Mouse (Mus musculus) hindbrain, embryonic 11.5 days (tissue): ENCODE data around the gene Daglb. TPM values are rescaled to one million over a fixed set of nuclear protein-coding genes. Genes with fewer than 3 reads are reported as not detected.

ENCODE experiments used
- ATAC-seq: fragments of 200-750 bp; cut with Nextera tagmentation; 2 replicates; pipeline ENCODE4 v1.8.0; 2017; ENCODE audit warnings: mild to moderate bottlenecking, moderate TSS enrichment, moderate library complexity; ENCODE audit not compliant: low FRiP score
- DNase-seq: peaks from one replicate; pipeline ENCODE4 v3.0.0-alpha.2; 2015; ENCODE audit warnings: low spot score
- H3K27ac ChIP-seq: fragments of 300-500 bp; sonication (generic); 2 replicates; pipeline ENCODE4 v1.5.1; 2014; ENCODE audit warnings: mild to moderate bottlenecking, low read depth, low read length
- H3K27me3 ChIP-seq: fragments of 300-500 bp; sonication (generic); 2 replicates; pipeline ENCODE4 v1.6.1; 2014; ENCODE audit warnings: mild to moderate bottlenecking, low read length, moderate library complexity, mixed read lengths; ENCODE audit not compliant: control insufficient read depth, insufficient read depth
- H3K36me3 ChIP-seq: fragments of 300-500 bp; sonication (generic); 2 replicates; pipeline ENCODE4 v1.6.1; 2014; ENCODE audit warnings: mild to moderate bottlenecking, low read length, moderate library complexity, mixed read lengths; ENCODE audit not compliant: control insufficient read depth, insufficient read depth
- H3K4me1 ChIP-seq: fragments of 300-500 bp; sonication (generic); replicated peaks from 2 replicates; pipeline ENCODE4 v1.6.1; 2014; ENCODE audit warnings: low read length, mixed read lengths; ENCODE audit not compliant: control insufficient read depth, insufficient read depth
- H3K4me2 ChIP-seq: fragments of 300-500 bp; sonication (generic); replicated peaks from 2 replicates; pipeline ENCODE4 v1.6.1; 2014; ENCODE audit warnings: mild to moderate bottlenecking, low read depth, low read length
- H3K4me3 ChIP-seq: fragments of 300-500 bp; sonication (generic); 2 replicates; pipeline ENCODE4 v1.5.1; 2014; ENCODE audit warnings: low read depth, low read length
- H3K9ac ChIP-seq: fragments of 300-500 bp; sonication (generic); 2 replicates; pipeline ENCODE4 v1.6.1; 2014; ENCODE audit warnings: low read depth, low read length
- H3K9me3 ChIP-seq: fragments of 300-500 bp; sonication (generic); 2 replicates; pipeline ENCODE4 v1.6.1; 2016; ENCODE audit warnings: low read length; ENCODE audit not compliant: control insufficient read depth
- WGBS: fragments of 180-500 bp; shearing (Covaris S2); extraction: QIAGEN DNeasy Blood & Tissue Kit; methylation state at CpG from one replicate; pipeline ENCODE4 v1.1.7; 2014; 5-methylcytosine and 5-hydroxymethylcytosine counted together
- polyA plus RNA-seq: library from polyadenylated mRNA; unstranded; fragments of >200 nt; fragmentation: Nextera tagmentation; extraction: Ambion mirVana; gene quantifications from 2 replicates; pipeline ENCODE4 v1.2.1, GENCODE M21; 2014

The Daglb gene
- polyA plus RNA-seq, 1 experiment from 2014 or later = 12.2 TPM

GRCm38 (mm10) chr5:143475153-143475844, 10.9 kb downstream of the Daglb start:
- no peaks in the 10 kb centered on the region for H3K9me3 ChIP-seq
- H3K9ac ChIP-seq = no peak overlapping the region
- no peak overlapping the region for H3K4me2 ChIP-seq
- no peaks in the 10 kb centered on the region for H3K4me1 ChIP-seq
- no peak for DNase-seq
- no peak overlapping the region for H3K27ac ChIP-seq
- ATAC-seq = no peak
- no peak overlapping the region for H3K4me3 ChIP-seq
- 94% methylated on average over 20 of the region's 20 CpGs for WGBS
- H3K27me3 ChIP-seq = no peaks in the 10 kb centered on the region
- no peaks in the 10 kb centered on the region for H3K36me3 ChIP-seq

GRCm38 (mm10) chr5:143476013-143476412, 11.6 kb downstream of the Daglb start:
- no peak overlapping the region for H3K27ac ChIP-seq
- H3K4me3 ChIP-seq = no peak overlapping the region
- no peak for DNase-seq
- H3K27me3 ChIP-seq = no peaks in the 10 kb centered on the region
- no peaks in the 10 kb centered on the region for H3K36me3 ChIP-seq
- H3K9me3 ChIP-seq = no peaks in the 10 kb centered on the region
- H3K9ac ChIP-seq = no peak overlapping the region
- no peak overlapping the region for H3K4me2 ChIP-seq
- no peaks in the 10 kb centered on the region for H3K4me1 ChIP-seq
- WGBS = 92% methylated on average over 6 of the region's 6 CpGs
- ATAC-seq = no peak

GRCm38 (mm10) chr5:143477901-143478300, 13.5 kb downstream of the Daglb start:
- no peak overlapping the region for H3K9ac ChIP-seq
- ATAC-seq = no peak
- no peak overlapping the region for H3K4me3 ChIP-seq
- DNase-seq = no peak
- no peaks in the 10 kb centered on the region for H3K4me1 ChIP-seq
- H3K27ac ChIP-seq = no peak overlapping the region
- no peak overlapping the region for H3K4me2 ChIP-seq
- H3K27me3 ChIP-seq = no peaks in the 10 kb centered on the region
- H3K36me3 ChIP-seq = no peaks in the 10 kb centered on the region
- H3K9me3 ChIP-seq = no peaks in the 10 kb centered on the region
- 98% methylated on average over 3 of the region's 3 CpGs for WGBS

- 88% methylated on average over 5 of the region's 5 CpGs for WGBS
- Histone ChIP-seq H3K9ac (no peak overlapping the region), H3K27ac (no peak overlapping the region), H3K27me3 (no peaks in the 10 kb centered on the region), H3K4me3 (no peak overlapping the region), H3K4me1 (no peaks in the 10 kb centered on the region), H3K36me3 (no peaks in the 10 kb centered on the region), H3K9me3 (no peaks in the 10 kb centered on the region), H3K4me2 (no peak overlapping the region)
- no peak for DNase-seq
- no peak for ATAC-seq
These were observed 20.6 kb downstream of the Daglb start for GRCm38 (mm10) chr5:143484955-143485354.

- DNase-seq = no peak
- H3K27me3 ChIP-seq = no peaks in the 10 kb centered on the region
- WGBS = 96% methylated on average over 10 of the region's 10 CpGs
- no peaks in the 10 kb centered on the region for H3K4me1 ChIP-seq
- H3K4me2 ChIP-seq = no peak overlapping the region
- H3K27ac ChIP-seq = no peak overlapping the region
- H3K4me3 ChIP-seq = no peak overlapping the region
- ATAC-seq = no peak
- H3K9me3 ChIP-seq = no peaks in the 10 kb centered on the region
- no peak overlapping the region for H3K9ac ChIP-seq
- H3K36me3 ChIP-seq = no peaks in the 10 kb centered on the region
These were observed 22.8 kb downstream of the Daglb start for GRCm38 (mm10) chr5:143487193-143487592.

- Histone ChIP-seq H3K9me3 (no peaks in the 10 kb centered on the region), H3K27ac (no peak overlapping the region), H3K4me2 (no peak overlapping the region), H3K27me3 (no peaks in the 10 kb centered on the region), H3K9ac (no peak overlapping the region), H3K4me3 (no peak overlapping the region), H3K36me3 (no peaks in the 10 kb centered on the region), H3K4me1 (no peaks in the 10 kb centered on the region)
- 90% methylated on average over 5 of the region's 5 CpGs for WGBS
- no peak for ATAC-seq
- DNase-seq = no peak
These were observed 23.6 kb downstream of the Daglb start for GRCm38 (mm10) chr5:143487998-143488397.

GRCm38 (mm10) chr5:143489749-143490342, 25.5 kb downstream of the Daglb start:
- no peaks in the 10 kb centered on the region for H3K36me3 ChIP-seq
- no peak overlapping the region for H3K4me3 ChIP-seq
- 90% methylated on average over 14 of the region's 14 CpGs for WGBS
- H3K4me1 ChIP-seq = no peaks in the 10 kb centered on the region
- no peak overlapping the region for H3K4me2 ChIP-seq
- DNase-seq = no peak
- no peak overlapping the region for H3K9ac ChIP-seq
- ATAC-seq = no peak
- H3K27ac ChIP-seq = no peak overlapping the region
- H3K9me3 ChIP-seq = no peaks in the 10 kb centered on the region
- no peaks in the 10 kb centered on the region for H3K27me3 ChIP-seq

GRCm38 (mm10) chr5:143491736-143492135, 27.4 kb downstream of the Daglb start:
- Histone ChIP-seq H3K4me1 (no peaks in the 10 kb centered on the region), H3K36me3 (no peaks in the 10 kb centered on the region), H3K9ac (no peak overlapping the region), H3K4me2 (no peak overlapping the region), H3K27me3 (no peaks in the 10 kb centered on the region), H3K4me3 (no peak overlapping the region), H3K27ac (no peak overlapping the region), H3K9me3 (no peaks in the 10 kb centered on the region)
- no peak for ATAC-seq
- DNase-seq = no peak
- WGBS = 85% methylated on average over 4 of the region's 4 CpGs

- Histone ChIP-seq H3K4me2 (no peak overlapping the region), H3K4me1 (no peaks in the 10 kb centered on the region), H3K9ac (no peak overlapping the region), H3K36me3 (no peaks in the 10 kb centered on the region), H3K9me3 (no peaks in the 10 kb centered on the region), H3K27me3 (no peaks in the 10 kb centered on the region), H3K27ac (no peak overlapping the region), H3K4me3 (no peak overlapping the region)
- ATAC-seq (no peak), DNase-seq (no peak)
- 96% methylated on average over 10 of the region's 10 CpGs for WGBS
These were observed 28.8 kb downstream of the Daglb start for GRCm38 (mm10) chr5:143493163-143493562.
